Mouse (Mus musculus) liver, embryonic 15.5 days (tissue): ENCODE data around the gene Ccdc40. TPM values are rescaled to one million over a fixed set of nuclear protein-coding genes. Genes with fewer than 3 reads are reported as not detected.
A peak's percentile ranks its signal among the peaks of the same experiment; 100 is the strongest.
"Not testable (repeated sequence)": the region's sequence is repeated elsewhere in the genome, so short reads cannot be mapped to it uniquely, and the experiment has no call there.

Experiments
- ATAC-seq: fragments of 200-750 bp; cut with Nextera tagmentation; 2 replicates; pipeline ENCODE4 v1.8.0; 2017; ENCODE audit warnings: moderate number of reproducible peaks, mild to moderate bottlenecking, moderate library complexity; ENCODE audit not compliant: insufficient read depth
- H3K27ac ChIP-seq: fragments of 300-500 bp; sonication (generic); replicated peaks from 2 replicates; pipeline ENCODE4 v1.5.1; 2015; ENCODE audit warnings: mild to moderate bottlenecking, inconsistent platforms
- H3K27me3 ChIP-seq: fragments of 300-500 bp; sonication (generic); 2 replicates; pipeline ENCODE4 v1.6.1; 2015; ENCODE audit warnings: mild to moderate bottlenecking, inconsistent platforms
- H3K36me3 ChIP-seq: fragments of 300-500 bp; sonication (generic); replicated peaks from 2 replicates; pipeline ENCODE4 v1.6.1; 2015; ENCODE audit warnings: moderate library complexity, mild to moderate bottlenecking, inconsistent platforms
- H3K4me1 ChIP-seq: fragments of 300-500 bp; sonication (generic); replicated peaks from 2 replicates; pipeline ENCODE4 v1.6.1; 2015; ENCODE audit warnings: inconsistent platforms
- H3K4me2 ChIP-seq: fragments of 300-500 bp; sonication (generic); 2 replicates; pipeline ENCODE4 v1.6.1; 2015; ENCODE audit warnings: moderate library complexity, mild to moderate bottlenecking, inconsistent platforms
- H3K4me3 ChIP-seq: fragments of 300-500 bp; sonication (generic); replicated peaks from 2 replicates; pipeline ENCODE4 v1.5.1; 2015; ENCODE audit warnings: mild to moderate bottlenecking, inconsistent platforms
- H3K9ac ChIP-seq: fragments of 300-500 bp; sonication (generic); 2 replicates; pipeline ENCODE4 v1.6.1; 2015; ENCODE audit warnings: moderate library complexity, mild to moderate bottlenecking, inconsistent platforms
- H3K9me3 ChIP-seq: fragments of 300-500 bp; sonication (generic); replicated peaks from 2 replicates; pipeline ENCODE4 v1.6.1; 2016; ENCODE audit warnings: inconsistent platforms
- WGBS: fragments of 180-500 bp; shearing (Covaris S2); methylation state at CpG from one replicate; pipeline ENCODE4 v1.1.7; 2015; ENCODE audit warnings: mixed read lengths; ENCODE audit not compliant: insufficient replicate concordance; 5-methylcytosine and 5-hydroxymethylcytosine counted together
- polyA plus RNA-seq: library from polyadenylated mRNA; unstranded; fragments of >200 nt; fragmentation: Nextera tagmentation; extraction: Ambion mirVana; gene quantifications from 2 replicates; pipeline ENCODE4 v1.2.1, GENCODE M21; 2015

Gene Ccdc40
- polyA plus RNA-seq, 1 experiment from 2014 or later = 0.70 TPM

DNA sequence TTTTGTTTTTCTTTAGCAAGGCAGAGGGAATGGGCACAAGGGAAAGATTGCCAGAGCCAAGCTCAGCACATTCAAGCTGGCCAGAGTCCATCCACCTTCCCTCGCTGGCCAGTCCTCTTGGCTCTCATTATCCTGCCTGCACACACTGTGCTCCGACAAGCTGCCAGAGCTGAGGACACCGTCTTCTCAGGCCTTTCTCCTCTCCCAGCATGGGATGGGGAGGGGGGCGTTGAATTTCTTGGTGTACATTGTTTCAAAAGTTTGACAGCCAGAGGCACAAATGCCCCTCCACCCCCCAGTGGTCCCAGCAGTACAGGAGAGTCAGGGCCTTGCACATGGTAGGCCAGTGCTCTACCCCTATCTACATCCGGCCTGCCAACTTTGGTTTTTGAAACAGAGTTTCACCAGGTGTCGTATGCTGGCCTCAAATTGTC, 38.9 kb downstream of the Ccdc40 start:
- Histone ChIP-seq H3K27ac (no peak overlapping the region), H3K27me3 (no peaks in the 10 kb centered on the region), H3K4me2 (peak overlapping the region; percentile 97), H3K9ac (no peak overlapping the region), H3K4me1 (peaks cover 27% of the 10 kb centered on the region), H3K36me3 (no peaks in the 10 kb centered on the region), H3K9me3 (no peaks in the 10 kb centered on the region), H3K4me3 (peak overlapping the region; percentile 76)
- WGBS = 49% methylated on average over 6 of the region's 6 CpGs
- ATAC-seq = peak; percentile 22

DNA sequence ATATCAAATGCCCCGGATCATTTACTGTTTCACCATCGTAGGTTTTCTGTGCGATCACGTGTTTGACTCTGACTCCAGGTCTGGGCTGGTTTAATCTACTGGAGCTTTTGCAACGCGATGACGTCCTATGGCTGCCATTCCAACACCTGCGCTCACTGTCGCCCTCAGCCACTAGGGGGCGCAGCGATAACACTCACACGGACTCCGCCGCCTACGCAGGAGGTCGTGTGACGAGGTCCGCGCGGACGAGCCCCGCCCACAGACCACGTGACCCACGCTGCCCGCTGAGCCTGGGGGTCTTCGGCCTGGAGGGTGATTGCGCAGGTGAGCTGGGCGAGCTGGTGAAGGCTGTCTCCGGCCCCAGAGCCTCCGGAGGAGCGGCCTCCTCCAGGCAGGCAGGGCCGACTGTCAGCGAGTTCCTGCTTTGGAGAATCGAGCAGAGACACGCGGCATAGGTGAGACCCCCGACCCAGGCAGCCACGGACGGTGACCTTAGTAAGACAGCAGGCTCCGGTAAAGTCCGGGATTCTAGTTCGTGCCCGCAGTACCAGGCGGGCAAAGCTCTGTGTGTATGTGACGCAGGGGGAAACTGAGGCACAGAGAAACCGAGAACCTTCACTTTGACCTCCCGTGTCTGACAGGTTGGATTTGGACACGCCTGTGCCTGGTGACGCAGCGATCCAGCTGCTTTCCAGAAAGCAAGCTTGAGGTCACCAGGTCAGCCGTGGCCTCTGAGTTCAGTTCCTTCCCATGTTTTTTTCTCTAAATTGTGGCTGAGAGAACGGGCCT, 39.6 kb downstream of the Ccdc40 start, which contains the start of gene Gaa:
TSS of gene Gaa (plus strand) at position 120 of the 789 bp plus-strand sequence.
- Histone ChIP-seq H3K9me3 (no peaks in the 10 kb centered on the region), H3K27ac (peak within 1 kb of the TSS; percentile 64; the same call in 1 of the 2 replicates), H3K4me2 (peak within 1 kb of the TSS; percentile 97), H3K9ac (peak within 1 kb of the TSS; percentile 78), H3K4me3 (peak within 1 kb of the TSS; percentile 76), H3K4me1 (peaks cover 27% of the 10 kb centered on the region), H3K27me3 (no peaks in the 10 kb centered on the region), H3K36me3 (peaks cover 5% of the 10 kb centered on the region; the same call in 1 of the 2 replicates)
- peak; percentile 68 for ATAC-seq
- WGBS = 3% methylated on average over 52 of the region's 52 CpGs

DNA sequence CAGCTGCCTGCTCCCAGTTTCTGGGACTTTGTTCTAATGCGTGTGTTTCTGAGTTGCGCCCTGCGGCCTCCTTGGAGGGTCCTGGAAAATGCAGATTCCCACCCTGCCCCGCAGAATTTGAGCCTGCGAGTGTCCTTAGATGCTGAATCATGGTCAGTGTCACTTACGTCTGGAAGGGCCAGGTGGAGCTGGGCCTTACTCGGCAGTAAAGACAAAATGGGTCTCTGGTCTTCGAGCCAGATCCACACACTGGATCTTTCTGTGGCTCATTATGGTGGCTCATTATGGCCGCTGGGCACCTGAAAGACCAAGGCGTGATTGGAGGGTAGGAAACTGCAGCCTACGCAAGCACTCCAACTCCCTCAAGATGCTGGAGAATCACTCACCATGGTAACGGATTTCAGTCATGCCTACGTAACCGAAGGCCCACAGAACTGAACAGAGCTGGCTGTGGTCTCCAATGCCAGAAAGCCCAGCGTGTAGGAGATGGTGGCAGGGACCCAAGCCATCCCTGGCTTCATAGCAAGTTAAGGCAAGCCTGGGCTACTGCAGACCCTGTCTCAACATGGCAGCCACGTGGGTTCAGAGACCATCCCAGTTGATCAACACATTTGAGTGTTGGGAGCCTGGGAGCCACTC, 40.3 kb downstream of the Ccdc40 start:
- no peaks in the 10 kb centered on the region for H3K27me3 ChIP-seq
- peaks cover 11% of the 10 kb centered on the region; the same call in 1 of the 2 replicates for H3K36me3 ChIP-seq
- H3K4me3 ChIP-seq = peak overlapping the region; percentile 76
- peaks cover 32% of the 10 kb centered on the region for H3K4me1 ChIP-seq
- ATAC-seq = no peak
- 64% methylated on average over 16 of the region's 16 CpGs for WGBS
- H3K9ac ChIP-seq = no peak overlapping the region
- peak overlapping the region; percentile 97 for H3K4me2 ChIP-seq
- H3K9me3 ChIP-seq = no peaks in the 10 kb centered on the region
- H3K27ac ChIP-seq = no peak overlapping the region; the same call in 1 of the 2 replicates

DNA sequence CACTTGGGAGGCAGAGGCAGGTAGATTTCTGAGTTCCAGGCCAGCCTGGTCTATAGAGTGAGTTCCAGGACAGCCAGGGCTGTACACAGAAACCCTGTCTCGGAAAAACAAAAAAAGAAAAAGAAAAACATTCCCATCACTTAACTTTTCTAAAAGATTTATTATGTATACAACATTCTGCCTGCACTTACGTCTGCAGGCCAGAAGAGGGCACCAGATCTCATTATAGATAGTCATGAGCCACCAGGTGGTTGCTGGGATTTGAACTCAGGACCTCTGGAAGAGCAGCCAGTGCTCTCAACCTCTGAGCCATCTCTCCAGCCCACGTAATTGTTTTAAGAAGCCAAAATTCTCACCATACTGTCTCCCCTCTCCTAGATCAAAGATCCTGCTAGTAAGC, 44.1 kb downstream of the Ccdc40 start:
- Histone ChIP-seq H3K4me1 (peaks cover 26% of the 10 kb centered on the region), H3K36me3 (peaks cover 26% of the 10 kb centered on the region)
- not testable (repeated sequence) for ATAC-seq, H3K27ac ChIP-seq, H3K4me3 ChIP-seq, H3K9ac ChIP-seq, H3K4me2 ChIP-seq, H3K27me3 ChIP-seq, H3K9me3 ChIP-seq
- WGBS = 52% methylated on average over 3 of the region's 3 CpGs

DNA sequence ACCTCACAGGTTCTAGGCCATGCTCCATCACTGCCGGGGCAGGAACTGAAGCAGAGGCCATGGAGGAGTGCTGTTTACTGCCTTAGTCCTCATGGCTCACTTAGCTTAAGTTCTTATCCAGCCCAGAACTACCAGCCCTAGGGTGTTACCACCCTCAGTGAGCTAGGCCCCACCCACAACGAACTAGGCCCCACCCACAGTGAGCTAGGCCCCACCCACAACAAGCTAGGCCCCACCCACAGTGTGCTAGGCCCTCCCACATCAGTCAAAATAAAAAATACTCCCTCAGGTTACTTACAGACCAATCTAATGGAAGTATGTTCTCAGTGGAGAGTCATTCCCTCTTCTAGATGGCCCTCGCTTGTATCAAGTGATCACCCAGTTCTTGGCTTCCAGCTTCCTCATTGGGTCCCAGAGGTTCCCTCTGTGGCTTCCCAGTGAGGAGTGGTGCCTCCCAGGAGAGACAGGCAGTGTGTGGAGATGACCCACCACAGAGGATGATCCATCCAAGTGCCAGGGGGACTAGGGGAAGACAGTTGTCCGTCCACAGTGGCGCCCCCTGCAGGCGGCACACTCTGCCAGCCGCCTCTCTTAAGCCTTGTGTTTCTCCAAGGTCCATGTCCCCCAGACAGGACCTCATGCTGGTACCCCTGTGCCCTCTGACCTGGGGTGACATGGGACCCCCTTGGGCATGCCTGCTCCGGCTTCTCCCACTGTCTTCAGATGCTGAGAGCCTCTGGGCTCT, 45.0 kb downstream of the Ccdc40 start:
- no peak overlapping the region for H3K9ac ChIP-seq
- no peak overlapping the region for H3K27ac ChIP-seq
- H3K27me3 ChIP-seq = no peaks in the 10 kb centered on the region
- no peaks in the 10 kb centered on the region for H3K9me3 ChIP-seq
- no peak for ATAC-seq
- H3K36me3 ChIP-seq = peaks cover 26% of the 10 kb centered on the region
- 75% methylated on average over 8 of the region's 8 CpGs for WGBS
- no peak overlapping the region for H3K4me2 ChIP-seq
- H3K4me3 ChIP-seq = no peak overlapping the region
- peaks cover 18% of the 10 kb centered on the region for H3K4me1 ChIP-seq

DNA sequence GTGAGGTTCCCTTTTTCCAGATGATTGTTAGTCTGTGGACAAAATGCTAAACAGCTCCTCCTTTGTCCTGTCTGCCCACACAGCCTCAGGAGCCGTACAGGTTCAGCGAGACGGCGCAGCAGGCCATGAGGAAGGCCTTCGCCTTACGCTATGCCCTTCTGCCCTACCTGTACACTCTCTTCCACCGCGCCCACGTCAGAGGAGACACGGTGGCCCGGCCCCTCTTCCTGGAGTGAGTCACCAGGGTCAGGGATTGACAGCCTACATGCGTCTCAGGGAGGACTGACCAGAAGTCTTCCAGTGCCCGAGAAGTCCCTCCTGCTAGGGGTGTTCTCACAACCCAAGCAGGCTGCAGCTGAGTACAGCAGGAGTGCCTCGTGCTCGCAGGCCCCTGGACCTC, 52.7 kb downstream of the Ccdc40 start:
- H3K4me3 ChIP-seq = no peak overlapping the region
- H3K4me1 ChIP-seq = no peaks in the 10 kb centered on the region
- H3K9me3 ChIP-seq = no peaks in the 10 kb centered on the region
- H3K27me3 ChIP-seq = no peaks in the 10 kb centered on the region
- no peak for ATAC-seq
- no peak overlapping the region for H3K4me2 ChIP-seq
- no peak overlapping the region for H3K27ac ChIP-seq
- no peak overlapping the region for H3K9ac ChIP-seq
- 78% methylated on average over 15 of the region's 15 CpGs for WGBS
- H3K36me3 ChIP-seq = no peaks in the 10 kb centered on the region; the same call in 1 of the 2 replicates

DNA sequence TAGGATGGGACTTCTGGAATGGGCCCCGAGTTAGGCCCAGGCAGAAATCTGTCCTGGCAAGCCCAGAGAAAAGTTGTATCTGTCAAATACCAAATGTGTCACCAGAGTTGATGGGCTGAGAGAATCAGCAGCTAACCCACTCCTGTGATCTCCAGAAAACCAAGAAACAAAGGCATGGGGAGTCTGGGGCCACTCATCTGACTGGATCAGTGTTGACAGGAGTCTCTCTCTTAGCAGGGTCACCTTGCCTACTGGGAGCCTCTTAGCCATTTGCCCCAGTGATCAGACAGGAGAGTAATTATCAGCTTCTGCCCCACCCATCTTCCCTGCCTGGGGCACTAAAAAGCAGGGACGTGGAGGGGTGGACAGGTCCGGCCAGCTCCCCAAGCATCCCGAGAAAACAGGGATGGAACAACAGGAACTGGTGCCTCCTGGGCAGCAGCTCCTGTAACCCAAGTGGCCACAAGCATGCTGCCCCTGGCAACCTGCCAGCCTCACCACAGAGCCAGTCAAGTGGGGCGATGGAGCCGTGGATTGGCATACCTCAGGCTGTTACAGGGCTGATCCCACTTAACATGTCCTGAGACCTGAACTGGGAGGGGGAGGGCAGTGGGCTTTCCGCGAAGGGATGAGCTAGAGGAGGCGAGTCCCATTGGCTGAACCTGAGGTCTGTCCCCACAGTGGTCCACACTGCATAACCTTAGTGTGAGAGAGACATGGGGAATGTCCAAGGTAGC, 57.6 kb downstream of the Ccdc40 start:
- WGBS = 66% methylated on average over 9 of the region's 9 CpGs
- peaks cover 46% of the 10 kb centered on the region for H3K36me3 ChIP-seq

DNA sequence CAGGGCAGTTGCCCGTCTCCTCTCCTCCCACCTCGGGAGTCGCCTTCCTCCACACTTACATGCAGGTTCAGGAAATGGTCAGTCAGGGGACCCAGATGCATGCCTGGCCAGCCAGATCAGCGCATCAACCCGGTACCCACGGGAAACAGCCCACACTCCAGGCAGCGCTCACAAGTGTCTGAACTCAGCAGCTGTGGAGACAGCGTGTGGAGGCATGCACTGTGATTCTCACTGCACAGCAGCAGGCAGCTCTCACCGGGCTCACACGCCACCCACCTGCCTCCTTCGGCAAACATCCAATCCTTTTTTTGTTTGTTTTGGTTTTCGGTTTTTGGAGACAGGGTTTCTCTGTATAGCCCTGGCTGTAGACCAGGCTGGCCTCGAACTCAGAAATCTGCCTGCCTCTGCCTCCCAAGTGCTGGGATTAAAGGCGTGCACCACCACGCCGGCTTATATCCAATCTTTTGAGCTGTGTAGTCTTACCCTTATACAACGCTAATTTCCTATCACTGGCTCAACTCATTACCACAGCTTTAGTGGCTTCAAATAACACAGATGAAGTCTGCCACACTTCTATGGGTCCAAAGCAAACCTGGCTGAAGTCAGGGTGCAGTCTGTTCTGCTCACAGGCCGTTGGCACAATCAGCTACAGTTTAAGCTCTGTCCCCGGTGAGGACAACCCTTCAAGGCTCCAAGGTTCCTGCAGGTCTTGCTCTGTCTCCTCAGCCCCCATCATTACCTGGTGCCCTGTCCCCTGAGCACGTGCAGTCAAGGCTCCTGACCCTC, 59.0 kb downstream of the Ccdc40 start:
- Histone ChIP-seq H3K27ac (no peak overlapping the region), H3K4me1 (no peaks in the 10 kb centered on the region), H3K9ac (no peak overlapping the region), H3K9me3 (no peaks in the 10 kb centered on the region), H3K36me3 (peaks cover 60% of the 10 kb centered on the region), H3K4me2 (no peak overlapping the region), H3K4me3 (no peak overlapping the region), H3K27me3 (no peaks in the 10 kb centered on the region)
- 83% methylated on average over 20 of the region's 20 CpGs for WGBS
- ATAC-seq = no peak

More for the DNA sequence above, 57.6 kb downstream of the Ccdc40 start:
- Histone ChIP-seq H3K27ac (no peak overlapping the region), H3K9ac (no peak overlapping the region), H3K27me3 (no peaks in the 10 kb centered on the region), H3K4me3 (no peak overlapping the region), H3K9me3 (no peaks in the 10 kb centered on the region), H3K4me2 (no peak overlapping the region), H3K4me1 (no peaks in the 10 kb centered on the region)
- ATAC-seq = no peak

DNA sequence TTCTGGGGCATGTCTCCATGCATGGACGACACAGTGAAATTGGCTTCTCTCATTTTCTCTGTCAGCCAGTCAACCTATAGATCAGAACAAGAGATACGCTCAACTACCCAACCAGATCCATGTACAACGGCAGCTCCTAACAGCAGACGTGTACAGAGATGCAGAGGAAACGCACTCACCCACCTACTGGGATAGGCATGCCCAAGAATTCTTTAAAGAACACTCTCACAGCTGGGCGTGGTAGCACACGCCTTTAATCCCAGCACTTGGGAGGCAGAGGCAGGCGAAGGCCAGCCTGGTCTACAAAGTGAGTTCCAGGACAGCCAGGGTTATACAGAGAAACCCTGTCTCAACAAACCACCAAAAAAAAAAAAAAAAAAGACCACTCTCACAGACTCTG, 64.5 kb downstream of the Ccdc40 start:
- H3K36me3 ChIP-seq = peaks cover 98% of the 10 kb centered on the region
- not testable (repeated sequence) for H3K9me3 ChIP-seq, H3K9ac ChIP-seq, H3K4me1 ChIP-seq, H3K27me3 ChIP-seq, H3K4me3 ChIP-seq, H3K27ac ChIP-seq, H3K4me2 ChIP-seq, ATAC-seq
- WGBS = 79% methylated on average over 8 of the region's 8 CpGs

DNA sequence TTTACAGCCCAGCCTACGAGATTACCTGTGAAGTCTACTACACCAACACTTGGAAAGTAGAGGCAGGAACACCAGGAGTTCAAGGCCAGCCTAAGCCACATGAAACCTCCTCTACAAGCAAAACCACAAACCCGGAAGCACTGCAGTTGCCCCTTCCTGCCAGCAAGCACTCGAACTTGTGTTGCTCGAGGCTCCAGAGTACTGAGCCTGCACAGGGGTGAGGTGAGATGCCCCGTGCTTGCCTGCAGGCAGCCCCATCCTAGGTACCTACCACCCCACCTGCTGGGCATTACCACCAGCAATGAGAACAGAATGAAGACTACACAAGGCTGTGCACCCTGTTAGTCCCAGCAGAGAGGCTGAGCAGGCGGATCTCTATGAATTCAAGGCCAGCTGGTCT, 69.6 kb downstream of the Ccdc40 start:
- Histone ChIP-seq H3K36me3 (peaks cover 52% of the 10 kb centered on the region), H3K27ac (no peak overlapping the region), H3K9ac (no peak overlapping the region), H3K4me1 (peaks cover 28% of the 10 kb centered on the region), H3K4me2 (peak overlapping the region; percentile 94), H3K4me3 (peak overlapping the region; percentile 87), H3K9me3 (no peaks in the 10 kb centered on the region), H3K27me3 (peaks cover 12% of the 10 kb centered on the region; the same call in 1 of the 2 replicates)
- ATAC-seq = no peak
- 38% methylated on average over 6 of the region's 6 CpGs for WGBS
